Mouse (Mus musculus): ENCODE data around the gene Atp8a2. TPM values are rescaled to one million over a fixed set of nuclear protein-coding genes. Genes with fewer than 3 reads are reported as not detected.

The Atp8a2 gene
- polyA plus RNA-seq, 1 experiment from 2014 or later: 0.59 TPM

DNA sequence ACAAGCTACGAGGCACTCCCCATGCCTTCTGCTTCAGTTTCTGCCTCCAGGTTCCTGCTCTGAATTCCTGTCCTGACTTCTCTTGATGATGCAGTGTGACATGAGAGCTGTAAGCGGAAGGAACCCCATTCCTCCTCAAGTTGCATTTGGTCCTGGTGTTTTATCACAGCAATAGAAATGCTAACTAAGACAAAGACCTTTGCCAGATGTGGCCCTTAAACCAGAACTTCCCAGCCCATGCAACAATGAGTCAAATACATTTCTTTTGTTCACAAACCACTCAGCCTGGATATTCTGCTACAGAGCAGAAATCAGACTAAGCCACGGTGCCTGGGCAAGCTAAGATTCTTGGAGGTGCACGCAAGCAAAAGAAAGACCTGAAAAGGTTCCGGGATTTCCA is 268.2 kb downstream of the Atp8a2 start:
- H3K27me3 ChIP-seq (ENCODE audit: insufficient read depth, low read length): no peaks in the 10 kb centered on the region
- ATAC-seq (replicated peaks; ENCODE audit: low FRiP score, low read depth) (no peak), DNase-seq (ENCODE audit: low spot score) (no peak)
- no peaks in the 10 kb centered on the region for H3K9me3 ChIP-seq (replicated peaks; ENCODE audit: low read length)
- no peak overlapping the region for H3K4me2 ChIP-seq (ENCODE audit: low read length)
- 85% methylated on average over 5 of the region's 5 CpGs for WGBS
- H3K4me1 ChIP-seq (replicated peaks; ENCODE audit: insufficient read depth, low read length): no peaks in the 10 kb centered on the region
- TF ChIP-seq CTCF (IDR thresholded peaks at IDR 0.05; ENCODE audit: low read depth): no peak
- no peak overlapping the region for H3K27ac ChIP-seq
- no peak overlapping the region for H3K9ac ChIP-seq (ENCODE audit: low read depth, low read length)
- no peaks in the 10 kb centered on the region for H3K36me3 ChIP-seq (ENCODE audit: insufficient read depth, low read length)
- H3K4me3 ChIP-seq (replicated peaks; ENCODE audit: low read depth, low read length): no peak overlapping the region

DNA sequence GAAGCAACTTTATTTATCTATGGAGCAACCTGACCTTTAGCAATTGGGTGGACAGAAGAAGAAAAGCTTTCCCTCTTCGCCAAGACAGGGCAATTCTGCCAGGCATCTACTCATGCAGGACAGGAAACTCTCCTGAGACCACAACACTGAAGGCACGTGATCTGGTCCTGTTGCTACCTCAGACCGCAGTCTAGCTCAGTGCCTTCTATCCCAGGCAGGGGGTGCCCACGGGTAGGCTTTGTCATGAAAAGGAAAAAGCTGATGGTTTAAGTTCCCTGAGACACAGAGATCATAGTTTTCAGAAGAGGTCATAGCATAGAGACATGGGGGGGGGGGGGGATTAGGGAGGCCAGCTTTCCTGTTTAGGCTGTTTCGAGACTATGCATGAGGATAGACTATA is 269.2 kb downstream of the Atp8a2 start:
- H3K4me3 ChIP-seq (replicated peaks; ENCODE audit: low read depth, low read length): no peak overlapping the region
- no peak for DNase-seq (ENCODE audit: low spot score)
- no peaks in the 10 kb centered on the region for H3K36me3 ChIP-seq (ENCODE audit: insufficient read depth, low read length)
- no peak overlapping the region for H3K27ac ChIP-seq
- H3K9ac ChIP-seq (ENCODE audit: low read depth, low read length): no peak overlapping the region
- H3K27me3 ChIP-seq (ENCODE audit: insufficient read depth, low read length): no peaks in the 10 kb centered on the region
- ATAC-seq (replicated peaks; ENCODE audit: low FRiP score, low read depth): no peak
- WGBS: 67% methylated on average over 5 of the region's 5 CpGs
- H3K9me3 ChIP-seq (replicated peaks; ENCODE audit: low read length): no peaks in the 10 kb centered on the region
- TF ChIP-seq CTCF (IDR thresholded peaks at IDR 0.05; ENCODE audit: low read depth): no peak
- H3K4me1 ChIP-seq (replicated peaks; ENCODE audit: insufficient read depth, low read length): no peaks in the 10 kb centered on the region
- no peak overlapping the region for H3K4me2 ChIP-seq (ENCODE audit: low read length)

DNA sequence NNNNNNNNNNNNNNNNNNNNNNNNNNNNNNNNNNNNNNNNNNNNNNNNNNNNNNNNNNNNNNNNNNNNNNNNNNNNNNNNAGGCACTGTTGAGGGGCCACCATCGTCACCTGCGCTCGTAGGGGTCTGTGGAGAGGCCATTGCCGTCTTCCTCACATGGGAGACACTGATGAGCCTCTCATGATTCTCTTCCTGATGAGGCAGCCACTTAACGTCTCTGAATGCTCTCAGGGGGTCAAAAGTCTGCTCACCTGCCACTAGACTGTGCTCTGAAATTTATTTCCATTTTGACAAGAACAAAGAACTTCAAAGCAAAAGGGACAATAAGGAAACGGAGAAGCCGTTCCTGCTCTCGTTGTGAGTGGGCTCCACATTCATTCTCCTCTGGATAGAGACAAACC is 277.1 kb downstream of the Atp8a2 start:
- no peaks in the 10 kb centered on the region for H3K36me3 ChIP-seq (ENCODE audit: insufficient read depth, low read length)
- TF ChIP-seq CTCF (IDR thresholded peaks at IDR 0.05; ENCODE audit: low read depth): no peak
- 25% methylated on average over 8 of the region's 8 CpGs for WGBS
- H3K9me3 ChIP-seq (replicated peaks; ENCODE audit: low read length): no peaks in the 10 kb centered on the region
- DNase-seq (ENCODE audit: low spot score): no peak
- no peak overlapping the region for H3K9ac ChIP-seq (ENCODE audit: low read depth, low read length)
- H3K4me1 ChIP-seq (replicated peaks; ENCODE audit: insufficient read depth, low read length): no peaks in the 10 kb centered on the region
- ATAC-seq (replicated peaks; ENCODE audit: low FRiP score, low read depth): no peak
- no peaks in the 10 kb centered on the region for H3K27me3 ChIP-seq (ENCODE audit: insufficient read depth, low read length)
- no peak overlapping the region for H3K4me2 ChIP-seq (ENCODE audit: low read length)
- H3K27ac ChIP-seq: no peak overlapping the region
- no peak overlapping the region for H3K4me3 ChIP-seq (replicated peaks; ENCODE audit: low read depth, low read length)

DNA sequence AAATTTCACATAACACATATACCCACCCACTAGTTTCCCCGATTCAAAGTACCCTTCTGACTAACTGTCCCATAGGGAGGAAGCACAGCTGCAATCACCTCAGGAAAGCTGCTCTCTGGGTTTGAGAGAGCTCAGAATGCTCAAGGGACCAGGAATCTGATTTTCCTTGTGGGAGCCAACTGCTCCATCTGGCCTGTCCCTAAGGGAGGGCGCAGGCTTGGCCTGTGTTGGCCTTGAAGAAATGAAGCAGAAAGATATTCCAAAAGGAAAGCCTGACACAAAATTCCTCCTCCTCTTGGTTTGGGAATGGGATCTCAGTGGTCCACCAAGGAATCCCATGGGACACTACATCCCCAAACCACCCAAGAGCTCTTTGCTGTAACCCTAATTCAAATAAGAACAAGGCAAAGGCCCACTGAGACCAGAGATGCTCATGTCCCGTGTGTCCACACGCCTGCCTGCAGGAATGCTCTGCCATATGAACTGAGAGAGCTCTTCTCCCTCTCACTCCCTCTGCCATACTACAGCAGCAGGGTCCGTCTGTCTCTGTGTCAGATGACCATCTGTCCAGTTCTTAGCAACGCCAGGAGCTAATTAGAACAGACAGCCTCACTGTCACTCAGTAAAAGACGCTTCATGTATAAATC is 293.4 kb downstream of the Atp8a2 start:
- 75% methylated on average over 7 of the region's 7 CpGs for WGBS

DNA sequence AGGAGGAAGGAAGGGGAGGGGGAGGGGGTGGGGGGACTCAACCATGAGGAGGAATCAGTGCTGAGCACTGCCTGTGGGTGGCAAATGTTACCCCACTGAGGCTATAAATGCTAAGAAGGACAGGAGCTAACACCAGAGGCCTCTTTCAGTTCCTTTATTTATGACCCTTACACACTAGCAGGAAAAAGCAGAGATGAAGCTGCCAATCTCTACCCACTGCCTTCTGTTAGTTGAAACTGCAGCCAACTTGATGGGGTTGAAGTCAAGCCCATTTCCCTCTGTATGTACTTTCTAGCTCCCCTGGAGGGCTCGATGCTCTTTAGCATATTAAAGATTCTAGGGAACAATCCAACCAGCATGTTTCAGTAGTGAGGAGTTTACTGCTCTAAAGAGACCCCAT is 303.0 kb downstream of the Atp8a2 start:
- 58% methylated on average over 1 of the region's 1 CpGs for WGBS
- no peak overlapping the region for H3K4me2 ChIP-seq (ENCODE audit: low read length)
- H3K4me1 ChIP-seq (replicated peaks; ENCODE audit: insufficient read depth, low read length): no peaks in the 10 kb centered on the region
- ATAC-seq (replicated peaks; ENCODE audit: low FRiP score, low read depth) (no peak), DNase-seq (ENCODE audit: low spot score) (no peak)
- no peaks in the 10 kb centered on the region for H3K9me3 ChIP-seq (replicated peaks; ENCODE audit: low read length)
- no peak for TF ChIP-seq CTCF (IDR thresholded peaks at IDR 0.05; ENCODE audit: low read depth)
- H3K27me3 ChIP-seq (ENCODE audit: insufficient read depth, low read length): no peaks in the 10 kb centered on the region
- H3K9ac ChIP-seq (ENCODE audit: low read depth, low read length): no peak overlapping the region
- H3K27ac ChIP-seq: no peak overlapping the region
- no peaks in the 10 kb centered on the region for H3K36me3 ChIP-seq (ENCODE audit: insufficient read depth, low read length)
- no peak overlapping the region for H3K4me3 ChIP-seq (replicated peaks; ENCODE audit: low read depth, low read length)

More for the DNA sequence above, 293.4 kb downstream of the Atp8a2 start:
- Histone ChIP-seq H3K4me1 (replicated peaks; ENCODE audit: insufficient read depth, low read length) (no peaks in the 10 kb centered on the region), H3K4me2 (ENCODE audit: low read length) (no peak overlapping the region), H3K27me3 (ENCODE audit: insufficient read depth, low read length) (no peaks in the 10 kb centered on the region), H3K9ac (ENCODE audit: low read depth, low read length) (no peak overlapping the region), H3K4me3 (replicated peaks; ENCODE audit: low read depth, low read length) (no peak overlapping the region), H3K36me3 (ENCODE audit: insufficient read depth, low read length) (no peaks in the 10 kb centered on the region), H3K27ac (no peak overlapping the region), H3K9me3 (replicated peaks; ENCODE audit: low read length) (no peaks in the 10 kb centered on the region)
- TF ChIP-seq CTCF (IDR thresholded peaks at IDR 0.05; ENCODE audit: low read depth): no peak
- ATAC-seq (replicated peaks; ENCODE audit: low FRiP score, low read depth): no peak
- DNase-seq (ENCODE audit: low spot score): no peak

DNA sequence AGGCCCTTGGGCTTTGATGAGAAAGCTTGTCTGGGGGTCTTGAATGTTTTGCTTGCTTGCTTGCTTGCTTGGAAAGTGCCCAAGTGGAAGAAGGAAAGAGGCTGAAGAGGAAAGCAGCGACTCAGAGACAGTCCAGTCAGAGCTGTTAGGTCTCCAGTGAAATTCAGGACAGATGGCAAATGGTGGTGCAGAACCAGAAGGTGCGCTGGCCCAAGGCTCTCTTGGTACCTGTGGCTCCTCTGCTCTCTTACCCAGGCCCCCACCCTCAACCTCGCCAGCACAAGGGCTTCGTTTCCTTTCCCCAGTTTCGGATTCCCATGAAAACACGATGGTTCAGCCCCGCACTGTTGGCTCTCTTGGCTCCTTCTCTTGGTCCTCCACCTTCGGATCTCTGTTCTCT is 304.9 kb downstream of the Atp8a2 start:
- Histone ChIP-seq H3K27me3 (ENCODE audit: insufficient read depth, low read length) (no peaks in the 10 kb centered on the region), H3K27ac (no peak overlapping the region), H3K9me3 (replicated peaks; ENCODE audit: low read length) (no peaks in the 10 kb centered on the region), H3K9ac (ENCODE audit: low read depth, low read length) (no peak overlapping the region), H3K36me3 (ENCODE audit: insufficient read depth, low read length) (no peaks in the 10 kb centered on the region), H3K4me2 (ENCODE audit: low read length) (no peak overlapping the region), H3K4me3 (replicated peaks; ENCODE audit: low read depth, low read length) (no peak overlapping the region), H3K4me1 (replicated peaks; ENCODE audit: insufficient read depth, low read length) (no peaks in the 10 kb centered on the region)
- WGBS: 78% methylated on average over 8 of the region's 8 CpGs
- DNase-seq (ENCODE audit: low spot score) (no peak), ATAC-seq (replicated peaks; ENCODE audit: low FRiP score, low read depth) (no peak)
- TF ChIP-seq CTCF (IDR thresholded peaks at IDR 0.05; ENCODE audit: low read depth): no peak

DNA sequence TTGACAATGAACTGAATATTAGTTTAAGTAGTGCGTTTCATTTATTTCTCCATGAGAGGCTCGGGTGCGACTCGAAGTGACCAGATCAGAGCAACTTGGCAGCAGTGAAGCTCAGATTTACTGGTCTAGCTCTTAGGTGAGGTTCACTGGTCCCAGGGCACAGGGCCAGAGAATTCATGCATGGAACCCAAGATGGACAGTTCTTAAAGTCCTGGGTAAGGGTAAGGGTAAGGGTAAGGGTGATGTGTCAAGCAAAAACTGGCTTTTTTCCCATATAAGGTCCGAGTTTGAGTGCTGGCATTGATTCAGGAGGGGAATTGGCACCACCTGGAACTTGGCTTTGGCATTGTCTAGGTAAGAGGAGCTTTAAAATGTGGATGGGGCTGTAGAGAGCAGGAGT is 305.5 kb downstream of the Atp8a2 start:
- H3K4me3 ChIP-seq (replicated peaks; ENCODE audit: low read depth, low read length): no peak overlapping the region
- no peak overlapping the region for H3K9ac ChIP-seq (ENCODE audit: low read depth, low read length)
- no peaks in the 10 kb centered on the region for H3K36me3 ChIP-seq (ENCODE audit: insufficient read depth, low read length)
- TF ChIP-seq CTCF (IDR thresholded peaks at IDR 0.05; ENCODE audit: low read depth): no peak
- no peak overlapping the region for H3K27ac ChIP-seq
- no peaks in the 10 kb centered on the region for H3K9me3 ChIP-seq (replicated peaks; ENCODE audit: low read length)
- 56% methylated on average over 5 of the region's 5 CpGs for WGBS
- no peak for DNase-seq (ENCODE audit: low spot score)
- no peak overlapping the region for H3K4me2 ChIP-seq (ENCODE audit: low read length)
- H3K27me3 ChIP-seq (ENCODE audit: insufficient read depth, low read length): no peaks in the 10 kb centered on the region
- no peak for ATAC-seq (replicated peaks; ENCODE audit: low FRiP score, low read depth)
- no peaks in the 10 kb centered on the region for H3K4me1 ChIP-seq (replicated peaks; ENCODE audit: insufficient read depth, low read length)

Data from kidney, postnatal 0 days (tissue).